Mouse (Mus musculus) kidney, embryonic 14.5 days (tissue): Measurements from ENCODE around the gene Ifit2. TPM values are rescaled to one million over a fixed set of nuclear protein-coding genes. Genes with fewer than 3 reads are reported as not detected.
"Not testable (repeated sequence)": the region's sequence is repeated elsewhere in the genome, so short reads cannot be mapped to it uniquely, and the experiment has no call there.

ENCODE experiments used
- ATAC-seq: fragments of 200-750 bp; cut with Nextera tagmentation; 2 replicates; pipeline ENCODE4 v1.8.0; 2017; ENCODE audit warnings: moderate number of reproducible peaks, mild to moderate bottlenecking, moderate TSS enrichment, moderate library complexity; ENCODE audit not compliant: low FRiP score, low TSS enrichment
- H3K27ac ChIP-seq: fragments of 300-500 bp; sonication (generic); 2 replicates; pipeline ENCODE4 v1.5.1; 2014; ENCODE audit warnings: low read depth, mild to moderate bottlenecking, low read length, moderate library complexity, mixed read lengths
- H3K27me3 ChIP-seq: fragments of 300-500 bp; sonication (generic); 2 replicates; pipeline ENCODE4 v1.6.1; 2014; ENCODE audit warnings: mild to moderate bottlenecking, low read length; ENCODE audit not compliant: control insufficient read depth, insufficient read depth
- H3K36me3 ChIP-seq: fragments of 300-500 bp; sonication (generic); 2 replicates; pipeline ENCODE4 v1.6.1; 2014; ENCODE audit warnings: low read length, mixed read lengths; ENCODE audit not compliant: control insufficient read depth, insufficient read depth
- H3K4me1 ChIP-seq: fragments of 300-500 bp; sonication (generic); 2 replicates; pipeline ENCODE4 v1.6.1; 2014; ENCODE audit warnings: low read length, mixed read lengths; ENCODE audit not compliant: control insufficient read depth, insufficient read depth
- H3K4me2 ChIP-seq: fragments of 300-500 bp; sonication (generic); replicated peaks from 2 replicates; pipeline ENCODE4 v1.6.1; 2014; ENCODE audit warnings: low read depth, mild to moderate bottlenecking, low read length
- H3K4me3 ChIP-seq: fragments of 300-500 bp; sonication (generic); 2 replicates; pipeline ENCODE4 v1.5.1; 2014; ENCODE audit warnings: mild to moderate bottlenecking, low read length
- H3K9ac ChIP-seq: fragments of 300-500 bp; sonication (generic); 2 replicates; pipeline ENCODE4 v1.6.1; 2014; ENCODE audit warnings: low read depth, mild to moderate bottlenecking, low read length, moderate library complexity
- H3K9me3 ChIP-seq: fragments of 300-500 bp; sonication (generic); 2 replicates; pipeline ENCODE4 v1.6.1; 2016; ENCODE audit warnings: low read length; ENCODE audit not compliant: control insufficient read depth
- WGBS: fragments of 180-500 bp; shearing (Covaris S2); extraction: QIAGEN DNeasy Blood & Tissue Kit; methylation state at CpG from one replicate; pipeline ENCODE4 v1.1.7; 2014; 5-methylcytosine and 5-hydroxymethylcytosine counted together
- polyA plus RNA-seq: library from polyadenylated mRNA; unstranded; fragments of >200 nt; fragmentation: Nextera tagmentation; extraction: Ambion mirVana; gene quantifications from 2 replicates; pipeline ENCODE4 v1.2.1, GENCODE M21; 2014

Gene Ifit2
- polyA plus RNA-seq, 1 experiment from 2014 or later, result 9.8 TPM

GRCm38 (mm10) chr19:34599250-34599649, 48.8 kb downstream of the Ifit2 start:
- not testable (repeated sequence) for H3K27ac ChIP-seq, H3K9me3 ChIP-seq, H3K27me3 ChIP-seq, H3K36me3 ChIP-seq, H3K4me3 ChIP-seq, ATAC-seq, H3K9ac ChIP-seq, H3K4me1 ChIP-seq, H3K4me2 ChIP-seq

- H3K27me3 ChIP-seq, H3K4me2 ChIP-seq, H3K27ac ChIP-seq, H3K4me1 ChIP-seq, H3K9ac ChIP-seq, H3K9me3 ChIP-seq, H3K36me3 ChIP-seq, ATAC-seq, H3K4me3 ChIP-seq: not testable (repeated sequence)
- 47% methylated on average over 1 of the region's 1 CpGs for WGBS
These were observed 51.4 kb downstream of the Ifit2 start, which contains the start of gene Ifit1bl1 for GRCm38 (mm10) chr19:34601888-34602287. Ifit1bl1 (minus strand) TSS chr19:34601956.

- Histone ChIP-seq H3K27ac (no peak overlapping the region), H3K36me3 (no peaks in the 10 kb centered on the region), H3K9me3 (no peaks in the 10 kb centered on the region), H3K27me3 (no peaks in the 10 kb centered on the region), H3K9ac (no peak overlapping the region), H3K4me3 (no peak overlapping the region), H3K4me1 (no peaks in the 10 kb centered on the region), H3K4me2 (no peak overlapping the region)
- WGBS, result 93% methylated on average over 3 of the region's 3 CpGs
- no peak for ATAC-seq
These were observed 55.0 kb downstream of the Ifit2 start for GRCm38 (mm10) chr19:34605472-34605871.

GRCm38 (mm10) chr19:34607237-34608051, 57.0 kb downstream of the Ifit2 start, which contains the start of gene Ifit3b:
Ifit3b (plus strand) TSS chr19:34607970.
- H3K36me3 ChIP-seq, H3K4me2 ChIP-seq, H3K27me3 ChIP-seq, H3K27ac ChIP-seq, H3K4me3 ChIP-seq, H3K9me3 ChIP-seq, H3K9ac ChIP-seq, H3K4me1 ChIP-seq: not testable (repeated sequence)
- 42% methylated on average over 4 of the region's 4 CpGs for WGBS
- ATAC-seq, result peak; percentile 77

GRCm38 (mm10) chr19:34610118-34610517, 59.6 kb downstream of the Ifit2 start:
- not testable (repeated sequence) for H3K27me3 ChIP-seq, H3K4me3 ChIP-seq, H3K4me2 ChIP-seq, H3K9ac ChIP-seq, H3K27ac ChIP-seq, ATAC-seq, H3K36me3 ChIP-seq, H3K4me1 ChIP-seq, H3K9me3 ChIP-seq
- WGBS, result 74% methylated on average over 3 of the region's 3 CpGs

GRCm38 (mm10) chr19:34612243-34613001, 61.9 kb downstream of the Ifit2 start:
- ATAC-seq, result not testable (repeated sequence)
- WGBS, result 74% methylated on average over 4 of the region's 11 CpGs

GRCm38 (mm10) chr19:34620871-34621270, 70.4 kb downstream of the Ifit2 start:
- 86% methylated on average over 5 of the region's 5 CpGs for whole genome bisulfite sequencing
- Histone ChIP-seq H3K27ac (no peak overlapping the region), H3K9ac (no peak overlapping the region), H3K4me1 (no peaks in the 10 kb centered on the region), H3K4me3 (no peak overlapping the region), H3K27me3 (no peaks in the 10 kb centered on the region), H3K4me2 (no peak overlapping the region), H3K36me3 (no peaks in the 10 kb centered on the region), H3K9me3 (no peaks in the 10 kb centered on the region)
- no peak for ATAC-seq

More at GRCm38 (mm10) chr19:34612243-34613001, 61.9 kb downstream of the Ifit2 start:
- H3K36me3 ChIP-seq, H3K27ac ChIP-seq, H3K9me3 ChIP-seq, H3K4me2 ChIP-seq, H3K27me3 ChIP-seq, H3K9ac ChIP-seq, H3K4me3 ChIP-seq, H3K4me1 ChIP-seq: not testable (repeated sequence)

GRCm38 (mm10) chr19:34623781-34624180, 73.3 kb downstream of the Ifit2 start:
- Histone ChIP-seq H3K27ac (no peak overlapping the region), H3K9ac (no peak overlapping the region), H3K9me3 (no peaks in the 10 kb centered on the region), H3K36me3 (no peaks in the 10 kb centered on the region), H3K4me2 (no peak overlapping the region), H3K4me1 (no peaks in the 10 kb centered on the region), H3K4me3 (no peak overlapping the region), H3K27me3 (no peaks in the 10 kb centered on the region)
- WGBS, result 91% methylated on average over 6 of the region's 6 CpGs
- ATAC-seq, result no peak

- Histone ChIP-seq H3K36me3 (no peaks in the 10 kb centered on the region), H3K4me3 (no peak overlapping the region), H3K27ac (no peak overlapping the region), H3K4me2 (no peak overlapping the region), H3K9ac (no peak overlapping the region), H3K4me1 (no peaks in the 10 kb centered on the region), H3K9me3 (no peaks in the 10 kb centered on the region), H3K27me3 (no peaks in the 10 kb centered on the region)
- ATAC-seq, result no peak
- 81% methylated on average over 4 of the region's 4 CpGs for WGBS
These were observed 74.2 kb downstream of the Ifit2 start for GRCm38 (mm10) chr19:34624663-34625062.
